In genomic region chr14:73253453-73254251, GRCm38 (mm10) we compare ENCODE assay signal across 9 mouse cellular contexts. TPM values are rescaled to one million over a fixed set of nuclear protein-coding genes. Genes with fewer than 3 reads are reported as not detected.
DNase-seq lines count a peak whose midpoint lies in the region; ATAC-seq lines count a peak whose summit lies in the region.
"Had no signal": no experiment of that assay in that cellular context is flagged by ENCODE, and none has a peak within 500 bp of the region (broad histone marks: within the 10 kb centered on the region; RNA-seq: fewer than 3 reads in every experiment).

No protein-coding gene starts in this region.

- no peak overlapping the region for H3K4me3 ChIP-seq in midbrain, embryonic 11.5 days (ENCODE audit: low read depth, low read length)
- H3K4me3 ChIP-seq in midbrain, embryonic 15.5 days = no peak overlapping the region
- H3K4me3 ChIP-seq in brown adipose tissue, adult 24 weeks (ENCODE audit: insufficient read depth, low read depth, low read length) = no peak overlapping the region
- H3K4me3 ChIP-seq in stomach, embryonic 16.5 days (replicated peaks; ENCODE audit: low read length) = no peak overlapping the region
- no peak overlapping the region for H3K4me3 ChIP-seq in forebrain, embryonic 15.5 days
- H3K4me3 ChIP-seq in midbrain, embryonic 13.5 days (replicated peaks) = no peak overlapping the region

- H3K9ac ChIP-seq in midbrain, embryonic 11.5 days (ENCODE audit: low read length) = no peak overlapping the region
- H3K9ac ChIP-seq in midbrain, embryonic 15.5 days = no peak overlapping the region
- H3K9ac ChIP-seq in stomach, embryonic 16.5 days (ENCODE audit: low read length) = no peak overlapping the region
- no peak overlapping the region for H3K9ac ChIP-seq in forebrain, embryonic 15.5 days (replicated peaks)
- H3K9ac ChIP-seq in midbrain, embryonic 13.5 days (replicated peaks) = no peak overlapping the region

- ATAC-seq in midbrain, embryonic 11.5 days (ENCODE audit: low FRiP score) = 0 out of 2 replicates have a peak, but pooled peaks have one; percentile 42
- no peak for ATAC-seq in midbrain, embryonic 15.5 days (replicated peaks)
- ATAC-seq in stomach, embryonic 16.5 days (ENCODE audit: insufficient read depth, low FRiP score) = peak; percentile 87
- ATAC-seq in forebrain, embryonic 15.5 days (replicated peaks) = no peak
- ATAC-seq in midbrain, embryonic 13.5 days = no peak

- no peak for DNase-seq in midbrain, embryonic 11.5 days (ENCODE audit: low spot score, missing footprints)
- peak; percentile 87 for DNase-seq in kidney, postnatal 14 days
- DNase-seq in ovary, postnatal 10 days (ENCODE audit: low spot score) = no peak
- DNase-seq: adrenal gland, postnatal 25 days had no signal

- WGBS in midbrain, embryonic 11.5 days = 49% methylated on average over 6 of the region's 6 CpGs
- WGBS in midbrain, embryonic 15.5 days = 55% methylated on average over 6 of the region's 6 CpGs
- WGBS in stomach, embryonic 16.5 days = 47% methylated on average over 6 of the region's 6 CpGs
- WGBS in forebrain, embryonic 15.5 days = 53% methylated on average over 6 of the region's 6 CpGs
- 48% methylated on average over 6 of the region's 6 CpGs for WGBS in midbrain, embryonic 13.5 days

- peaks cover 3% of the 10 kb centered on the region; the same call in 1 of the 2 replicates for H3K4me1 ChIP-seq in midbrain, embryonic 11.5 days (ENCODE audit: control insufficient read depth, insufficient read depth, low read length)
- H3K4me1 ChIP-seq in midbrain, embryonic 15.5 days = no peaks in the 10 kb centered on the region
- H3K4me1 ChIP-seq in brown adipose tissue, adult 24 weeks (ENCODE audit: control insufficient read depth, insufficient read depth, insufficient read length, low read length) = peaks cover 27% of the 10 kb centered on the region
- 0 out of 2 replicates have a peak, but pooled peaks cover 6% of the 10 kb centered on the region for H3K4me1 ChIP-seq in stomach, embryonic 16.5 days (ENCODE audit: control insufficient read depth, insufficient read depth, low read length)
- no peaks in the 10 kb centered on the region for H3K4me1 ChIP-seq in forebrain, embryonic 15.5 days
- peaks cover 3% of the 10 kb centered on the region; the same call in 1 of the 2 replicates for H3K4me1 ChIP-seq in midbrain, embryonic 13.5 days (replicated peaks)

- no peaks in the 10 kb centered on the region for H3K27me3 ChIP-seq in midbrain, embryonic 11.5 days (ENCODE audit: control insufficient read depth, insufficient read depth, low read length)
- no peaks in the 10 kb centered on the region for H3K27me3 ChIP-seq in midbrain, embryonic 15.5 days (replicated peaks)
- H3K27me3 ChIP-seq in stomach, embryonic 16.5 days (ENCODE audit: control insufficient read depth, insufficient read depth, low read length) = no peaks in the 10 kb centered on the region
- H3K27me3 ChIP-seq in forebrain, embryonic 15.5 days = no peaks in the 10 kb centered on the region
- no peaks in the 10 kb centered on the region for H3K27me3 ChIP-seq in midbrain, embryonic 13.5 days

- no peak overlapping the region for H3K4me2 ChIP-seq in midbrain, embryonic 11.5 days
- no peak overlapping the region for H3K4me2 ChIP-seq in midbrain, embryonic 15.5 days
- H3K4me2 ChIP-seq in stomach, embryonic 16.5 days (ENCODE audit: low read depth, low read length) = no peak overlapping the region
- no peak overlapping the region for H3K4me2 ChIP-seq in forebrain, embryonic 15.5 days (replicated peaks)
- no peak overlapping the region for H3K4me2 ChIP-seq in midbrain, embryonic 13.5 days (replicated peaks)

- H3K9me3 ChIP-seq in midbrain, embryonic 11.5 days (ENCODE audit: control insufficient read depth, low read length) = no peaks in the 10 kb centered on the region
- H3K9me3 ChIP-seq in midbrain, embryonic 15.5 days = no peaks in the 10 kb centered on the region
- H3K9me3 ChIP-seq in stomach, embryonic 16.5 days (replicated peaks; ENCODE audit: control insufficient read depth, low read length) = no peaks in the 10 kb centered on the region
- H3K9me3 ChIP-seq in forebrain, embryonic 15.5 days = no peaks in the 10 kb centered on the region
- H3K9me3 ChIP-seq in midbrain, embryonic 13.5 days = no peaks in the 10 kb centered on the region

- no peak overlapping the region for H3K27ac ChIP-seq in midbrain, embryonic 11.5 days (ENCODE audit: low read depth, low read length)
- no peak overlapping the region for H3K27ac ChIP-seq in midbrain, embryonic 15.5 days
- peak overlapping the region; percentile 65 for H3K27ac ChIP-seq in brown adipose tissue, adult 24 weeks (replicated peaks; ENCODE audit: low read depth, low read length)
- peak overlapping the region; percentile 47 for H3K27ac ChIP-seq in stomach, embryonic 16.5 days (ENCODE audit: low read length)
- no peak overlapping the region for H3K27ac ChIP-seq in forebrain, embryonic 15.5 days (replicated peaks)
- no peak overlapping the region for H3K27ac ChIP-seq in midbrain, embryonic 13.5 days

- H3K36me3 ChIP-seq in midbrain, embryonic 11.5 days (ENCODE audit: control insufficient read depth, insufficient read depth, low read length) = no peaks in the 10 kb centered on the region
- H3K36me3 ChIP-seq in midbrain, embryonic 15.5 days (replicated peaks) = no peaks in the 10 kb centered on the region
- no peaks in the 10 kb centered on the region for H3K36me3 ChIP-seq in stomach, embryonic 16.5 days (ENCODE audit: control insufficient read depth, insufficient read depth, low read length)
- no peaks in the 10 kb centered on the region for H3K36me3 ChIP-seq in forebrain, embryonic 15.5 days
- H3K36me3 ChIP-seq in midbrain, embryonic 13.5 days = peaks cover 12% of the 10 kb centered on the region; the same call in 1 of the 2 replicates

RNA-seq across cellular contexts. Expression of gene Lpar6, which starts 16.0 kb away (rescaled TPM):
- 17.7 and 17.8 TPM in 2 replicates for polyA plus RNA-seq in midbrain, embryonic 11.5 days (2014; fragmentation: Nextera tagmentation; extraction: Ambion mirVana)
- 3.6 and 4.1 TPM in 2 replicates for polyA plus RNA-seq in midbrain, embryonic 15.5 days (2015; fragmentation: Nextera tagmentation; extraction: Ambion mirVana)
- 15.0 and 19.7 TPM in 2 replicates for polyA plus RNA-seq in brown adipose tissue, adult 24 weeks (2012; ENCODE audit: insufficient read depth, insufficient read length, missing spikeins)
- polyA plus RNA-seq in stomach, embryonic 16.5 days (2015; fragmentation: Nextera tagmentation; extraction: Ambion mirVana) = 13.2 and 13.8 TPM in 2 replicates
- 4.9 TPM in 2 replicates for polyA plus RNA-seq in forebrain, embryonic 15.5 days (2015; fragmentation: Nextera tagmentation; extraction: Ambion mirVana)
- polyA plus RNA-seq in midbrain, embryonic 13.5 days (2015; fragmentation: Nextera tagmentation; extraction: Ambion mirVana) = 7.4 and 8.6 TPM in 2 replicates

Comparison
In these comparisons a context has a peak if more than half of its experiments do, and no peak if none do; other contexts are left out.
1. ATAC-seq: peak in midbrain, embryonic 11.5 days (single experiment) and stomach, embryonic 16.5 days (single experiment); none in midbrain, embryonic 15.5 days (single experiment), forebrain, embryonic 15.5 days (single experiment) and midbrain, embryonic 13.5 days (single experiment).
2. H3K27ac ChIP-seq: peak in brown adipose tissue, adult 24 weeks (single experiment) and stomach, embryonic 16.5 days (single experiment); none in midbrain, embryonic 11.5 days (single experiment), midbrain, embryonic 15.5 days (single experiment), forebrain, embryonic 15.5 days (single experiment) and midbrain, embryonic 13.5 days (single experiment).